Mouse (Mus musculus): ENCODE results near the gene Ets1. TPM values are rescaled to one million over a fixed set of nuclear protein-coding genes. Genes with fewer than 3 reads are reported as not detected.

The Ets1 gene
- polyA plus RNA-seq, 1 experiment from 2014 or later: 16.0 TPM

DNA sequence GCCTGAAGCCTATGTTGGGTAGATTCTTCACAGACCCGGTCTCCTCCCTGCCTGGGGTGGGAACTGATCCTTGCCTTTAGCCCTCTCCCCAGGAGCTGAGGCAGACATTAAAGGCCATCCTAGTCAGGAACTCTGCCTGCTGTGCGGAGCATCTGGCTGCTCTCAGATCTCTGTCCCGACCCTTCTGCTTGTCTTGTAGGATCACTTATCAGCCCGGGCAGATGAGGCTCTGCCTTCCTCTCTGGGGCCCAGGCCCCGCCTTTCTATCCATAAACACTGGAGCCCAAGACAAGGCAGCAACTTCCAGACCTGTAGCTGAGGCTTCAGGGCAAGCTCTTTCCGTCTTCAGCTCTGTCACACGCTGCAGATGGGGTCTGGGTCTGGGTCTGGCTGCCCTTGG is 28.8 kb upstream of the Ets1 start:
- Histone ChIP-seq H3K9ac (no peak overlapping the region), H3K4me3 (no peak overlapping the region), H3K9me3 (replicated peaks) (no peaks in the 10 kb centered on the region), H3K4me1 (no peaks in the 10 kb centered on the region), H3K27ac (no peak overlapping the region), H3K4me2 (no peak overlapping the region), H3K27me3 (peaks cover 7% of the 10 kb centered on the region; the same call in 1 of the 2 replicates), H3K36me3 (ENCODE audit: poor library complexity, severe bottlenecking) (no peaks in the 10 kb centered on the region)
- no peak for ATAC-seq
- WGBS: 32% methylated on average over 7 of the region's 7 CpGs

DNA sequence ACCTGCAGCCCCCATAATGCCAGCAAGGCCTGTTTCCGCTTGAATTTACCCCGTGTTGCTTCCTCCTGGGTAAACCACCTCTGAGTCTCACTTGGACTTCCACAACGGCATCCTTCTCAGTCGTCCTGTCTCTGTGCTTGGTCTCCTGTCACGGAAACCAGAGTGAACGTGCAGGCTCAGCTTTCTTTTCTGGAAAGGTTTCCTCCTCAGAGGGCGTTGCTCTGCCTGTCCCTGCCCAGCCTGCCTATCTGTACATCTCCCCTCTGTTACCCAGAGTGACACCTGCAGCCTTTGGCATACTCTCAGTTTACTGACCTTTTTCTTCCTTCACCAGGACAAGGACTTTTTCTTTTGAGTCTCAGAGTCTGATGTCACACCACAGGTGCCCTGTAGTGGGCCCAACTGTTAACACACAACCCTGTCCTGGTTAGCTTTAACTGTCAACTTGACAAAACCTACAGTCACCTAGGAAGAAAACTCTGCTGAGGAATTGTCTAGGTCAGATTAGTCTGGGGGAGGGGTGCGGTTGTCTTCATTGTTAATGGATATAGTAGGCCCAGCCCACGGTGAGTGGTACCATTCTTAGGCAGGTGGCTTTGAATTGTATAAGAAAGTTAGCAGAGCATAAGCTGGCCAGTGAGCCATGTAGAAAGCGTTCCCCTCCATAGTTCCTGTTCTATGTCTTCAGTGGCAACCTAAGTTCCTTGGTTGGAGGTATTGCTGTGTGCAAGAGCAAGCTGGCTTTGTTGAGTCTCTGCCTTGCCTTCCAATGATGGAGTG is 27.0 kb upstream of the Ets1 start:
- no peak overlapping the region for H3K4me2 ChIP-seq
- no peak overlapping the region for H3K4me3 ChIP-seq
- no peaks in the 10 kb centered on the region for H3K36me3 ChIP-seq (ENCODE audit: poor library complexity, severe bottlenecking)
- H3K4me1 ChIP-seq: no peaks in the 10 kb centered on the region
- ATAC-seq: no peak
- 86% methylated on average over 10 of the region's 10 CpGs for WGBS
- H3K9me3 ChIP-seq (replicated peaks): no peaks in the 10 kb centered on the region
- no peak overlapping the region for H3K27ac ChIP-seq
- peaks cover 10% of the 10 kb centered on the region; the same call in 1 of the 2 replicates for H3K27me3 ChIP-seq
- H3K9ac ChIP-seq: no peak overlapping the region

DNA sequence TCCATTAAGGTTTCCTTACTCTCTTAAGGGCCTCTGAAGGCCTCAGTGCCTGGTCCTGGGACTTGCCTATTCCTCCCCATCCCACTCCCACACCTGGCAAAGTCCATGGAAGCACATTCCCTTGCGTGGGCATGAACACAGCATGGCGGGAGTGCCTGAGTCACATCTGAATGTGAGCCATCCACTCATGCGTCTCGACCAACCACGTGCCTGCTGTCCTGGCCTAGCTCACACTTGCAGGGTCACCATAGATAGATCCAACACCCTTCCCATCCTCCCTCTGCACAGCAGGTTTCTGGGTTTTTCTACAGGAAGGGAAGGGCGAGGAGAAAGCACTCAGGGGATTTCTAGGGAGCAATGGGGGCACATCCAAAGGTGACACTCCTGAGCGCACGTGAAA is 25.8 kb upstream of the Ets1 start:
- 78% methylated on average over 8 of the region's 8 CpGs for WGBS
- H3K4me2 ChIP-seq: no peak overlapping the region
- H3K27me3 ChIP-seq: peaks cover 10% of the 10 kb centered on the region; the same call in 1 of the 2 replicates
- H3K27ac ChIP-seq: no peak overlapping the region
- no peaks in the 10 kb centered on the region for H3K36me3 ChIP-seq (ENCODE audit: poor library complexity, severe bottlenecking)
- no peaks in the 10 kb centered on the region for H3K9me3 ChIP-seq (replicated peaks)
- H3K9ac ChIP-seq: no peak overlapping the region
- ATAC-seq: no peak
- no peaks in the 10 kb centered on the region for H3K4me1 ChIP-seq
- H3K4me3 ChIP-seq: no peak overlapping the region

DNA sequence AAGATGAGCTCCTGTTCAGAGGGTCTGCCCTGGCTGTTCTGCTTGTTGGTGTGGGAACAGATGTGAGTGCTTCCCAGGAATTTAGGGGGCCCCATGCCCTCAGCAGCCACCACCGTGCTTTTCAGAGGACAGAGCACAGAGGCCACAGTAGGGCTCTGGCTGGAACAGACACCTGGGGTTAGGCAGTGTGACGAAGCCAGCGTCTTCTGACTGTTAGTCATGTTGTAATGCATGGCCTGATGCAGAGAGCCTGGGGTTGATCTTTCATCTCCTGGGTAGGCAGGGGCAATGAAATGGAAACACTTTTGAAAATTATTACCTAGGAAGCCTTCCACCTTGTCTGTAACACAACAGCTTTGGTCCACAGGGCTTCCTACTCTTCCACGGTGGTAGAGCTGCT is 25.4 kb upstream of the Ets1 start:
- Histone ChIP-seq H3K9me3 (replicated peaks) (no peaks in the 10 kb centered on the region), H3K4me1 (no peaks in the 10 kb centered on the region), H3K4me2 (no peak overlapping the region), H3K27me3 (peaks cover 7% of the 10 kb centered on the region; the same call in 1 of the 2 replicates), H3K36me3 (ENCODE audit: poor library complexity, severe bottlenecking) (no peaks in the 10 kb centered on the region), H3K9ac (no peak overlapping the region), H3K4me3 (no peak overlapping the region), H3K27ac (no peak overlapping the region)
- 73% methylated on average over 4 of the region's 4 CpGs for WGBS
- ATAC-seq: no peak

DNA sequence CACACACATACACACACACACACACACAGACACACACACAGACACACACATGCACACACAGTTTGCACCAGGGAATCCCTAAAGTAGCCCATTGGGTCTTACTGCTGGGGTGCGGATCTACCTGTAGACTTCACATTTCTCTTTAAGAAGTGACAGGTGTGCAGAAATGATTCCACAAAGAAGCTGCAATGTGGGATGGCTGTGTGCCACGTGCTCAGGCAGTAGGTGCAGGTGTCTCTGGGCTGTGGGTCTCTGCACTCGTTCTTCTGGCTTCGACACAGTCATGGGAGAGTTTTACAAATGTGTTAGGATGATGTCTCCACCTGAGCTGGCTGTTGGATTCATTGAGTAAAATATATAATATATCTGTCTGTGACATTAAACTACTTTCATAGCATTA is 24.7 kb upstream of the Ets1 start:
- Histone ChIP-seq H3K9ac (no peak overlapping the region), H3K4me2 (no peak overlapping the region), H3K27me3 (peaks cover 3% of the 10 kb centered on the region; the same call in 1 of the 2 replicates), H3K9me3 (replicated peaks) (no peaks in the 10 kb centered on the region), H3K4me1 (no peaks in the 10 kb centered on the region), H3K4me3 (no peak overlapping the region), H3K36me3 (ENCODE audit: poor library complexity, severe bottlenecking) (no peaks in the 10 kb centered on the region), H3K27ac (no peak overlapping the region)
- ATAC-seq: no peak
- 89% methylated on average over 4 of the region's 4 CpGs for WGBS

DNA sequence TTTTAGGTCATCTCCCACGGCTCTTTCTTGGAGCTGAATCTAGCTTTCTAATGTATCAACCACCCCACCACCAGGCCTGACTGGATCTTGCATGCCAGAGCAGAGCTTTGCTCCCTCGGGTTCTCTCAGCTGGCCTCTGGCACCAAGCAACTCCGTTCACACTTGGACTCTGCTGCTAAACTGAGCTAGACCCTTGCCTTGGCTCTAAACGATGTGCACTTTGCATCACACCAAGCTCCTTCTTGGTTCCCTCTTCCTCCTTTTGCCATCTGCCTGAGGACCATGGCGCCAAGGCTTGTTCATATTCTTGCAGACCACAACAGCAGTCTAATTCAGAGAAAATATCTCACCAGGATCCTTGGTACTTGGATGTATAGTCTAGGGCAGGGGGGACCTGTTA is 23.6 kb upstream of the Ets1 start:
- no peak for ATAC-seq
- H3K27me3 ChIP-seq: 0 out of 2 replicates have a peak, but pooled peaks cover 6% of the 10 kb centered on the region
- no peak overlapping the region for H3K4me3 ChIP-seq
- 87% methylated on average over 5 of the region's 5 CpGs for WGBS
- H3K27ac ChIP-seq: no peak overlapping the region
- no peaks in the 10 kb centered on the region for H3K4me1 ChIP-seq
- no peaks in the 10 kb centered on the region for H3K9me3 ChIP-seq (replicated peaks)
- H3K36me3 ChIP-seq (ENCODE audit: poor library complexity, severe bottlenecking): no peaks in the 10 kb centered on the region
- H3K9ac ChIP-seq: no peak overlapping the region
- no peak overlapping the region for H3K4me2 ChIP-seq

DNA sequence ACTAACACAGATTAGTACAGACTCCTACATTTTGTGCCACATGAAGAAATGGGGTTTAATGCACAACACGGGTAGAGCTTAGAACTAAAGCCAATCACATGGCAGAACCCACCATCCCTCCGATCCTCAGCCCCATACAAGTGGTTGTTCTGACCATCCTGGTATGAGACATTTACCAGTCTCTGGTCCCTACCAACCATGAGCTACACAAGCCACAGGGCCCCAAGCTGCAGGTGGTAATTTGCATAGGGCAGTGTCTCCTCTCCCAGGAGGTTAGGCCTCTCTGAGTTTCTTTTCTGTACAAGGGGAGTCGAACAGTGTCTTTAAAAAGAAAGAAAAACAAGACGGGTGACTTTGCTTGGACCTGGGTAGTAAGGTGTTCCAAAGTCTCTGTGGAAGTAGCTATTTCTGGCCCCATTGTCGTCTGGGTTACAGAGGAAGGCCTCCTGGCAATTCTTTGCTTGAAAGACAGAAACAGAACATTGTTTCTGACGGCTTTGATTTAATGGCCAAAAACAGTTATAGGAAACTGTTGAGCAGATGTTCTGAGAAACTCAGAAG is 23.1 kb upstream of the Ets1 start:
- WGBS: 72% methylated on average over 6 of the region's 6 CpGs
- no peak for ATAC-seq
- H3K9ac ChIP-seq: no peak overlapping the region
- no peaks in the 10 kb centered on the region for H3K36me3 ChIP-seq (ENCODE audit: poor library complexity, severe bottlenecking)
- H3K4me1 ChIP-seq: no peaks in the 10 kb centered on the region
- H3K27ac ChIP-seq: no peak overlapping the region
- H3K27me3 ChIP-seq: 0 out of 2 replicates have a peak, but pooled peaks cover 6% of the 10 kb centered on the region
- no peak overlapping the region for H3K4me3 ChIP-seq
- no peaks in the 10 kb centered on the region for H3K9me3 ChIP-seq (replicated peaks)
- no peak overlapping the region for H3K4me2 ChIP-seq

DNA sequence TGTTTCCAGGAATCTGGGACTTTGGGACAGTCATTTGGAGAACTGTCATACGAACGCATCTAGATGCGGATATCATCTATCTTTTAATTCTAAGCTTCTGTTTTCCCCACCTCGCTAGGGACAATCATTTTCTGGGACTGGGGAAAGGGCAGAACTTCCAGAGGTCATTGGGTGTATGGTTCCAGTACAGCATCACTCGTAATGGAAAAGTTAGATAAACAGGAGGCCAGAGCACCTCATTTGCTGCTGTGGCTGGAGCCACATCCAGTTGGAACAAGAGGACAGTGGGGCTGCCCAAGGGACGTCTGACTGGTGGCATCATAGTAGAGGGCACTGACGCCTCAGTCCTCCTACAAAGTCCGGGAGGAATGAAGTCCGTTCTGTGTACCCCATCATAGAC is 21.8 kb upstream of the Ets1 start:
- no peaks in the 10 kb centered on the region for H3K4me1 ChIP-seq
- H3K27me3 ChIP-seq: 0 out of 2 replicates have a peak, but pooled peaks cover 6% of the 10 kb centered on the region
- H3K4me2 ChIP-seq: no peak overlapping the region
- H3K9ac ChIP-seq: no peak overlapping the region
- no peaks in the 10 kb centered on the region for H3K36me3 ChIP-seq (ENCODE audit: poor library complexity, severe bottlenecking)
- no peak overlapping the region for H3K4me3 ChIP-seq
- H3K9me3 ChIP-seq (replicated peaks): no peaks in the 10 kb centered on the region
- 89% methylated on average over 9 of the region's 9 CpGs for WGBS
- ATAC-seq: no peak
- no peak overlapping the region for H3K27ac ChIP-seq

DNA sequence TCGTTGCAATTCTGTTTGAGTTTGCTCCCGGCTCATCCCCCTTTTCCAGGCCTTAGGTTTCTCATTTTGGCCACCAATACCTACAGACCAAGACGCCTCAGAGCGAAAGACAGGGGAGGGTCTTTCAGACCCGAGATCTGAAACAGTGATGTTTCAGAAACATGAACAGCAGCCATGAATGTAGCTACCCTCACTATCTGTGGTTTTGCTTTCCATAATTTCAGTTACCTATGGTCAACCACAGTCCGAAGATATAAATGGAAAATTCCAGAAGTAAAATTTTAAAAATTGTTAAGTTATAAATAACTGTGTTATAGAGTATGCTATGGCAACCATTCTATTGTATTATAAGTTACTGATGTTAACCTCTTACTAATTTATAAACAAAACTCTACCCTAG is 20.6 kb upstream of the Ets1 start:
- H3K27ac ChIP-seq: no peak overlapping the region
- H3K9me3 ChIP-seq (replicated peaks): no peaks in the 10 kb centered on the region
- H3K4me1 ChIP-seq: no peaks in the 10 kb centered on the region
- H3K4me2 ChIP-seq: no peak overlapping the region
- ATAC-seq: no peak
- 86% methylated on average over 6 of the region's 6 CpGs for WGBS
- H3K36me3 ChIP-seq (ENCODE audit: poor library complexity, severe bottlenecking): no peaks in the 10 kb centered on the region
- H3K9ac ChIP-seq: no peak overlapping the region
- H3K4me3 ChIP-seq: no peak overlapping the region
- H3K27me3 ChIP-seq: peaks cover 6% of the 10 kb centered on the region; the same call in 1 of the 2 replicates

DNA sequence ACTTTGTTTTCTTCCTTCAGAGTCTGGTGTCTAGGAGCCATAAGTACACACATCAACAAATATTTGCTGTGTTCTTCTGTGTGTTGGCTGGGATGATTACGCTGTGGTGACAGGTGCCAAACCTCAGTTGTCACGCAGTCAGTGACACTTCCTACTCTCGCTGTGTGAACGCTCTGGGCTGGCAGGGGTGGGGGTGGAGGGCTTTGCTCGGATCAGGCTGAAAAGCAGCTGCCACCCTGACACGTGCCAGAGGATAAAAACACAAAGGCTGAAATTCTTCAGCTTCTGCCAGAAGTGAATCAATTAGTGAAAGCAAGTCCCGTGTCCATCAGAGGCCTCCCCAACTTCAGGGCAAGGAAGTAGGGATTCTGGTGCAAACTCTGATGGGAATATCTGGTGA is 20.0 kb upstream of the Ets1 start:
- no peaks in the 10 kb centered on the region for H3K9me3 ChIP-seq (replicated peaks)
- 10% methylated on average over 7 of the region's 7 CpGs for WGBS

DNA sequence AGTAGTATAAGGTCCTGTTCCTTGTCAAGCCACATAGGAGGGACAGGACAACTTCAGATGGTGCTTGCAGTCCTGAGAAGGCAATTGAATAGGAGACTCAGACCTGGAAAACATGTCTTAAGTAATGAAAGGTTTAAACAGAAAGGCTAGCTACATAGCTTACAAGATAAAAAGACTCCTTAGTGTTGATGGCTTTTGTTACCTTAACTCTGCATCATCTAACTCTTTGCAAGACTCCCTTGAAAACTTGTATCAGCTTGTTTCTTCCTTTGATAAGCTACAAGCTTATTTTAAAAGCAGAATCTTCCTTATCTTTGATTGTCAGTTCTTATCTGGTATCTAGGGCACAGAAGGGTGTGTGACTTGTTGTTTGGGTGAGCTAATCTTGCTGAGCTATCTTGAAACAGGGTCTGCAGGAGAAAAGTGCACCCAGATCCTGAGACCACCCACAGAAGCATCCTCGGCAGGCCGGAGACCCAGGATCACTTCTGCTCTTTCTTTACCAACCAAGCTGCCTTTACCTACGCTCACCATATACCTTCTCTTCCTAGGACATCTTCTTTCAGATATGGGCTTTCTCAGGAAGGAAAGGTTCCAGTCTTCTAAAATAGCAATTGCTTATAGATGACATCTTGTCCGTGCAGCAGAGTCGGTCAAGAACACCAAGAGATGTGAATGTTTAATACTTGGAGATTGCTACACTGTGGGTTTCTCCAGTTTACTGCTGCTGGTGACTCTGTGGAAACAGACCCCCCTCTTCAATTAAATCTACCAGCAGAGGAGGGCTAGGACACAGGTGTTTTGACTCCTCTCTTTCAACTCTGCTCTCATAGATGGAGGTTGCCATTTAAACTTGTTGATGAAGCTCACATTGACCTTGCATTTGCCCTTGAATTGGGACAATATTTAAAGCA is 19.2 kb upstream of the Ets1 start:
- H3K4me3 ChIP-seq: no peak overlapping the region
- 92% methylated on average over 5 of the region's 5 CpGs for WGBS
- H3K4me1 ChIP-seq: no peaks in the 10 kb centered on the region
- H3K4me2 ChIP-seq: no peak overlapping the region
- peaks cover 6% of the 10 kb centered on the region; the same call in 1 of the 2 replicates for H3K27me3 ChIP-seq
- ATAC-seq: no peak
- no peak overlapping the region for H3K9ac ChIP-seq
- H3K27ac ChIP-seq: no peak overlapping the region
- no peaks in the 10 kb centered on the region for H3K36me3 ChIP-seq (ENCODE audit: poor library complexity, severe bottlenecking)
- no peaks in the 10 kb centered on the region for H3K9me3 ChIP-seq (replicated peaks)

More for the DNA sequence above, 20.0 kb upstream of the Ets1 start:
- no peaks in the 10 kb centered on the region for H3K36me3 ChIP-seq (ENCODE audit: poor library complexity, severe bottlenecking)
- peaks cover 6% of the 10 kb centered on the region; the same call in 1 of the 2 replicates for H3K27me3 ChIP-seq
- H3K9ac ChIP-seq: no peak overlapping the region
- no peak overlapping the region for H3K27ac ChIP-seq
- ATAC-seq: no peak
- H3K4me1 ChIP-seq: no peaks in the 10 kb centered on the region
- no peak overlapping the region for H3K4me2 ChIP-seq
- no peak overlapping the region for H3K4me3 ChIP-seq

DNA sequence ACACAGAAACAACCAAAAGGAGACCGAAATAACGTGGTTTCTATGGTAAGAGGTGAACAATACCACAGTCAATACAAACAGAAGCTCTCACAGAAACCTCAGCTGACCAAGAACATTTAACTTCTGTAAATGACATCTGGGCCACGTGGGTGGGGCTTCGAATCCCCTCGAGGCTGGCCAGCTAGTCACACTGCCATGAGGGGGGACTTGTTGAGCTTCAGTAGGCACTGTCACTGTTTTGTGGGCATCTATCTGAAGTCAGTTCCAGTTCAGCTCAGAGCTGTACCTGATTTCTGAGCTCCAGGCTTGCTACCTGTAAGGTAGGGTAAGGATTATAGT is 18.6 kb upstream of the Ets1 start:
- Histone ChIP-seq H3K4me2 (no peak overlapping the region), H3K4me1 (no peaks in the 10 kb centered on the region), H3K27ac (no peak overlapping the region), H3K27me3 (peaks cover 6% of the 10 kb centered on the region; the same call in 1 of the 2 replicates), H3K9ac (no peak overlapping the region), H3K9me3 (replicated peaks) (no peaks in the 10 kb centered on the region), H3K36me3 (ENCODE audit: poor library complexity, severe bottlenecking) (no peaks in the 10 kb centered on the region), H3K4me3 (no peak overlapping the region)
- ATAC-seq: no peak
- WGBS: 78% methylated on average over 5 of the region's 5 CpGs
